Mouse (Mus musculus): ENCODE results near the gene Cdkal1.

The Cdkal1 gene

DNA sequence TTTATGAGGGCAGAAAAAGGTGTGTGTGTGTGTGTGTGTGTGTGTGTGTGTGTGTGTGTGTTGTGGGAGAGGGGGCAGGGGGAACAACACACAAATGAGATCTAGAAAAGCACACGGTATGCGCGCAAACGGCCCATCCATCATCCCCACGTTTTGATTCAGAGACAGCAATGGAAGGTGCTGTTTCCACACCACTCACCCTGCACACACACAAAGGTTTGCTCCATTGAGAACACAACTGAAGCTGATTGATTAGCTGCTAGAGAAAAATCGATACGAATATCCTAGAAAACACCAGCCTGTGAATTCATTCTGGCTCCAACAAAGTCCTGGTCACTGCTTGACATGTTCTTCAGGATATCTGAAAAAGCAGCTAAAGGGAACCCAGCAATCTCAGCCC is 233.6 kb downstream of the Cdkal1 start:
- no peak for DNase-seq

GRCm38 (mm10) chr13:29621363-29621762 is 234.1 kb downstream of the Cdkal1 start:
- no peak for DNase-seq

DNA sequence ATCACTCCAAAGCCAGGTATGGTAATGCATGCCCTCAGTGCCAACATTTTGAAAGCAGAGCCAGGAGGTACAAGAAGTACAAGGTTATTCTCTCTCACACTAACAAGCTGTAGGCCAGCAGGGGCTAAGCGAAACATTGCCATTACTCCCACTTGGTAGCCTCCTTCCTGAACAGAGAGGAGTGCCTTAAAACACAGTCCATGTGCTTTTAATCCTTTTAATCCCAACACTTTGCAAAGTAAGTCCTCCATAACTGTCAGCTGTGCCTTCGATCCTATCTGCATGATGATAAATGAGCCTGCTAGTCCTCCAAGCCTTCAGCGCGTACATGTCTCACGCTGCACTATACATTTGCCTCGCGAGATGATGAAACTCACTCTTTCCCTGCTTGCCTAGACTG is 234.6 kb downstream of the Cdkal1 start:
- no peak for DNase-seq

GRCm38 (mm10) chr13:29616654-29617171 is 238.8 kb downstream of the Cdkal1 start:
- DNase-seq = no peak

DNA sequence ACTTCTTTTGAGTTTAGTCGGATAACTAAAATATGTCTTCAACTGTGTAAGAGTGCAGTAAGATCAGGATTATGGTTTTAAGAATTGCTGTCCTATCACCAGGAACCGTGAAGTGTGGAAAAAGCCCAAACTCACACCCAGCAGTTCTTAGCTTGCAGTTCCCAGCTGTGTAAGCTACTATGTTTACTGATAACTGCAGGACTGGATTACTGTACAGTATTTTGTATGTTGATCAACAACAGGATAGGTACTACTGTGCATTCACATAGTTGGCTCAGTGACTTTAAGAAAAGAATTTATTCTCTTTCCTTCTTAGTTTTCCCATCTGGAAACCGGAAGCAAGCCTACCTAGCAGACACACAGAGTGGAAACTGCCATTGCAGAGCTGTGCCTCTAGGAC is 239.5 kb downstream of the Cdkal1 start:
- DNase-seq = no peak

GRCm38 (mm10) chr13:29615081-29615480 is 240.4 kb downstream of the Cdkal1 start:
- no peak for DNase-seq

DNA sequence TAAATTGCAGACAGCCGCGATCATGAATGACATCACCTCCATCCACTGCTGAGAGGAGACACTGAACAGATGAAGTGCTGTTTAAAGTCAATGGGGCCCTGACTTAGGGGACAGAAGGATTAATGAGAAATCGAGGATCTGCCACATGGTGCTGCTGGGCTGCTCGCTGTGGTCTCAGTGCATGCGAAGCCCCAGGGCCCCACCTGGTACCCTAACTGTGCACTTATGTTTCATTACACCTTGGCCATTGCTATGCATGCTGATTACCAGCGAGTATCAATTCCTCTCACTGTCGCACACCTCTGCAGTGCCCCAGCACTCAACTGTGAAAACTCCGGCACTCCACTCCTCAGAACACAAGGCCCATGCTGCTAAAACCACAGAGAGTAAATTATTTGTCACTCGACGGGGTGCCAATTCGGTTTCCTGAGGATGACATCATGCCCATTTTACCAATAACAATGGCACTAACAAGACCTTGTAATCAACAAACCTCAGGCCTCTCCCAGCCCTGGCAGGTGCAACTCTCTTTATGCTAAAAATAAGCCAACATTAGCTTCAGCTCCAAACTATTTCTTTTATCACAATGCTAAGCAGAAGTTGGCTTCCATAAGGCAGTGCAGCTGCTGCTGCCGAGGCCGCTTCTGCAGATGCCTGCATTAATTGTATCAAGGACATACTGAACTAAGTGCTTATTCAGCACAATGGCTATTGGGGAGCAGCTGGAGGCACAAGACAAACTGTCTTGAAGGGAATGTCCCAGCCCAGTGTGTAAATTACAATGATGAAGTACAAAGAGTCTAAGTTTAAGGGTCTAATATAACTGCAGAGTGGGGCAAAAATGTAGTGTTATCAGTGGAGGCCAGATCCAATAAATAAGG is 245.2 kb downstream of the Cdkal1 start:
- DNase-seq = no peak

DNA sequence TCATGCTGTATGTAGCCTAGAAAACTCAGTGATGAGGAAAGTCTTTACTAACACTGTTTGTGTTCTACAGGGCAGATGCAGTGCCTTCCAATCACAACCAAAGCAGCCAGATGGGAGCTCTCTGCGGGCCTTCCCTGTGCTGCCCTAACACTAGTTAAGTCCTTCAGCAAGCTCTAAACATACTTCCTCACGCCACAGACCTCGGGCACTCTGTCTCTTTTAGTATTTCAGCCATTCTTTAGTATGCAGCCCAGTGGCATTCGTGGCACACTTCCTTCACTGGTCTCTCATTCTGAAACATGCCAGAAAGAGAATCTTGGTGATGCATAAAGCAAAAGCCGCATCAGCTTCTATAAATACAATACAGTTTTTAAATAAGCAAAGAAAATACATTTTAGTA is 246.0 kb downstream of the Cdkal1 start:
- DNase-seq = no peak

DNA sequence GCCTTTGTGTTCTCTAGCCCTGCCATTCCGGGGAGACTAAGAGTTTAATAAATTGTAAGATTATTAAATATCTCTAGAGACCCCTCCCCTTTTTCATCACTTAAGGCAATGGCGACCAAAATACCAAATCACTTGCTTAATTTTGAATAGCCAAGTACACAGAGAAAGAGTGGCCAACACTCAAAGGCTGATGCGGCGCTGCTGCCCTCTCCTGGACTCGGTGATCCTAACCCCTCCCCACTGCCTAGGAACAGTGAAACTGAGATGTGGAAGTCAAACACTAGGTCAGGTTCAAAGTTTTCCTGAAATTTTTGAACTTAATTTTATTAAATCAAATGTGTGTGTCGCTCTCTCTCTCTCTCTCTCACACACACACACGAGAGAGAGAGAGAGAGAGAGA is 251.2 kb downstream of the Cdkal1 start:
- peak in 1 of 2 experiments; percentile 33 for DNase-seq

- no peak for DNase-seq
Measured at GRCm38 (mm10) chr13:29603597-29603996, 251.9 kb downstream of the Cdkal1 start.

DNA sequence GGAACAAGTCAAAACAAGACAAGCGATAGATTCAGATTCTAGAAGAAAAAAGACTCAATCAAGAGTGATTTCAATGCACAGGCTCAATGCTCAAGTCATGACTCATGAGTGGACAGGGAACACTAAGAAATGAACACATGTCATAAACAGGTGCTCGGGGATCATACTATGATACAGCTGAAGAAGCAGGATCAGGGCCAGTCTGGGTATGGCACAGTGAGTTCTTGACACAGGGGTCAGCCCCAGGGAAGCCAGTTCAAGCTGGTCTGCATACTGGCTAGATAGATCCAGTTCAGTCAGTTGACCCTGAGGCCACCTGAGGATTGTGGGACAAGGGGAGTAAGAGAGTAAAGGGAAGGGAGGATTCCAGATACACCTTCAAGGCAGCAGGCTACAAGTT is 254.4 kb downstream of the Cdkal1 start:
- DNase-seq = no peak

DNA sequence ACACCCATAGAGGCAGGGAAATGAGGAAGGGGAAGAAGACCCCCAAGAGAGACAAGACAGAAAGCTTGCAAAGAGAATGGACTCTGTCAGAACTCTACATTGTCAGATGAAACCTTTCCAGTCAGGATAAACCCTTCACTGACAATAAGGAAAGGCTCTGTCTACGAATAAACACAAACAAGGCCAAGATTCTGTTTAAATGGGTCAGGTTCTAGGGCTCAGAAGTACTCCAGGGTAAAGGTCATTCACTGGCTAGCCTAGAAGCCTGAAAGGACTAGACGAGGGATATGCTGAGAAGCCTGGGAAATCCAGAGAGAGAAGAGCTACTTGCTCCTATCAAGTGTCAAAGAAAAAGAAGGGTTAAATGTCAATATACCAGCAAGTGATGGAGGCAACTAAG is 255.8 kb downstream of the Cdkal1 start:
- no peak for DNase-seq

- no peak for DNase-seq
Measured at GRCm38 (mm10) chr13:29596735-29597134, 258.7 kb downstream of the Cdkal1 start.

- no peak for DNase-seq
Measured at GRCm38 (mm10) chr13:29593096-29593495, 262.4 kb downstream of the Cdkal1 start.

DNA sequence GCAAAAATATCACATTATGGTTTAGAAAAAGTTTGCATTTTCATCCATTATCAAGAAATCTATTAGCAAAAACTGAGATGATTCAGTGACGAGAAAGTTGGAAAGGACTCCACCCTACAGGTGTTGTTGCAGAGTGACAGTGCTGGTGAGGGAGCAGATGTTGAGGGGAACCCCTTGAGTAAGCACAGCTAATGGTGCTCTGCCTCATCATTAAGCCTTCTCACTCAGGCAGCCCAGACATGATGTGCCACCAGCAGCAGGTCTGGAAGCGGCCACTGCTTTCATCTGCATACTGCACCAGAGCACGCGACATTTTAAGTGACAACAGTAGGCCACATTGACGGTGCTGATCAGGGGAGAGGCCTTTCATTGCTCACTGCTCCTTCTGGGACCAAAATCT is 264.8 kb downstream of the Cdkal1 start:
- no peak for DNase-seq

DNA sequence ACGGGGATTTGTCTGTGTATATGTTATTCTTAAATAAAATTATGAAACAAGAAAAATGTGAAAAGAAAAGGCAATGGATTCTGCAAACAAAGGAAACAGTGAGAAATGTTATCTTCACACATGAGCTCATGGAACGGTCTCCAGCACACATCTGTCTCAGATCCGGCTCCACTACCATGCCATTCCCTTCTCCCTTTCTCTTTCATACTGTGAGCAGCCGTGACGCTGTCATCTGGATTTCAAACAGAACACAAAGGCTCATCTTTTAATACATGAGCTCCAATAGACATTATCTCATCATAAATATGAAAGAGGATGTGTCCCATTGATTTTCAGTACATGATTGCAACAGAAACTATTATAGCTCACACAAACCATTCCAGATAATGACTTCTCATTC is 265.3 kb downstream of the Cdkal1 start:
- DNase-seq = no peak

GRCm38 (mm10) chr13:29588693-29589092 is 266.8 kb downstream of the Cdkal1 start:
- no peak for DNase-seq

- no peak for DNase-seq
Measured at GRCm38 (mm10) chr13:29581762-29582700, 273.4 kb downstream of the Cdkal1 start.

DNA sequence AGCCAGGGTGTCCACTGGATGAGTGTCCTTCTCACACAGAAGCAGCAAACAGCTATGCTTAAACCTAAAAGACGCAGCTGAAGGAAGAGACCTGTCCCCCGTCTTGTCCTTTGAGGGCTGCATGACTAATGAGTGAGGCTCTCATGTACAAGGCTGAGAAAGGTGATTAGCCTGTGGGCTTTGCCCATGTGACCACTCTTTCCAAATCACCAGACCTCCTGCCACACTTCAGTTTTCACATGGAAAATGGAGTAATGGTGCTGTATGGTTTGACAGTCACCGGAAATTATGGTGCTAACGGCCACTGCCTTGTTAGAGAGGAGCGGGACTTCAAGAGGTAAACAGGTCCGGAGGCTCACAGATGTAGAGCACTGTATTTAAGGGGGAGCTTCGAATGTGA is 274.7 kb downstream of the Cdkal1 start:
- DNase-seq = no peak

GRCm38 (mm10) chr13:29580009-29580408 is 275.5 kb downstream of the Cdkal1 start:
- DNase-seq = no peak

GRCm38 (mm10) chr13:29578621-29579020 is 276.9 kb downstream of the Cdkal1 start:
- no peak for DNase-seq

DNA sequence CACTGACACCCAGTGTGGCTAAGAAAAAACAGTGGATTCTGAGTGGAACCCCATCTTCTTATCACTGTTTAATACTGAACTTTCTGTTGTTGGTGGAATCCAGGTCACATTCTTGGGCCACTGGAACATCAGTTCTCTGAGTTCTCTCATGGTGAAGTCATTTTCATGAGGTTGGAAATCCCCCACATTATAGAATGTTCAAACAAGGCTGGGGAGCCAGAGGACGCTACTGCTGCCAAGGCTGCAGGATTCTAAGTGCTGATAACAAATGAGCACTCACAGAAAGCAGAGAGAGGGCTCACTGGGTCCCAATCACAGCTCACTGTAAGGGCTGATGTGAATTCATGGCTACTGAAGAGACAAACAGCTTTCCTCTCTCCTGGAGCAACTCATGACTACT is 280.7 kb downstream of the Cdkal1 start:
- no peak for DNase-seq

- no peak for DNase-seq
Measured at GRCm38 (mm10) chr13:29572477-29572876, 283.0 kb downstream of the Cdkal1 start.

GRCm38 (mm10) chr13:29565710-29566109 is 289.8 kb downstream of the Cdkal1 start:
- no peak for DNase-seq
